Mouse (Mus musculus): ENCODE data around the gene Snd1. TPM values are rescaled to one million over a fixed set of nuclear protein-coding genes. Genes with fewer than 3 reads are reported as not detected.
A peak's percentile ranks its signal among the peaks of the same experiment; 100 is the strongest.

The Snd1 gene
- polyA plus RNA-seq, 1 experiment from 2014 or later: 129 TPM

DNA sequence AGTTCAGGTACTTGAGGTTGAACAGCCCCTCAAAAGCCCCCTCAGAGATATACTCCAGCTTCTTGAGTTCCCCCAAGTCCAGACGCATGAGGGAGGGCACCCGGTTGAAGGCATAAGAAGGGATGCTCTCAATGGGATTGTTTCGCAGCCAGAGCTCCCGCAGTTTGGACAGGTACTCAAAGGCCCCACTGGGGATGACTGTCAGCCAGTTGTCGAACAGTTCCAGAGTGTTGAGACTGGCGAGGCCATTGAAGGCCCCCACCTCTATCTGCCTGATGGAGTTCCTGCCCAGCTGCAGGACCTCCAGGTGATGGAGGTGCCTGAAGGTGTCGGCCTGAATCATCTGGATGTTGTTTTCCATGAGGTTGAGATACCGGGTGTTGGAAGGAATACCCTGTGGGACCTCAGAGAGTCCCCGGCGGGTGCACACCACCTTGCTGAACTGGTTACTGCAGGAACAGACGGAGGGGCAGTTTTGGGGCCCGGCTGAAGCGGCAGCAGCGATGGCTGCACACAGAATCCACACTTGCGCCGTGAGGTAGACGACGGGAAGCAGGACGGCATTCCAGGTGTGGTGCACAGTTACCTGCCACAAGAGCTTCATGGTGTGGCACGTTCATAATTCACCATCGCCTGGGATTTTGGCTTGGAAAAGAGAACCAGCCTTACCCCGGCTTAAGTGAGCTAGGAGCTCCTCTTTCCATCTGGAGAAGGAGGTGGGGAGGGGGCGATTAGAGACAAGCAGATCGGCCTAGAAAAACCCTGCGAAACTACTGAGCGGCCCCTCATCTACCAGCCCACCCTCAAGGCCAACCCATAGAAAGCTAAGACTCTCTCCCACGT, 356.3 kb downstream of the Snd1 start, which contains the start of gene Lrrc4:
TSS of gene Lrrc4 (minus strand) at position 737 of the 843 bp plus-strand sequence.
- H3K36me3 ChIP-seq: 0 out of 2 replicates have a peak, but pooled peaks cover 6% of the 10 kb centered on the region
- H3K4me2 ChIP-seq: peak within 1 kb of the TSS; percentile 90
- no peaks in the 10 kb centered on the region for H3K9me3 ChIP-seq (replicated peaks)
- peaks cover 23% of the 10 kb centered on the region for H3K27me3 ChIP-seq
- ATAC-seq (replicated peaks; ENCODE audit: low FRiP score): no peak
- H3K4me1 ChIP-seq: peaks cover 48% of the 10 kb centered on the region
- WGBS: 38% methylated on average over 27 of the region's 27 CpGs
- peak within 1 kb of the TSS; percentile 65 for H3K4me3 ChIP-seq (replicated peaks)
- H3K9ac ChIP-seq: peak within 1 kb of the TSS; percentile 74
- no peak within 1 kb of the TSS; the same call in 1 of the 2 replicates for H3K27ac ChIP-seq

DNA sequence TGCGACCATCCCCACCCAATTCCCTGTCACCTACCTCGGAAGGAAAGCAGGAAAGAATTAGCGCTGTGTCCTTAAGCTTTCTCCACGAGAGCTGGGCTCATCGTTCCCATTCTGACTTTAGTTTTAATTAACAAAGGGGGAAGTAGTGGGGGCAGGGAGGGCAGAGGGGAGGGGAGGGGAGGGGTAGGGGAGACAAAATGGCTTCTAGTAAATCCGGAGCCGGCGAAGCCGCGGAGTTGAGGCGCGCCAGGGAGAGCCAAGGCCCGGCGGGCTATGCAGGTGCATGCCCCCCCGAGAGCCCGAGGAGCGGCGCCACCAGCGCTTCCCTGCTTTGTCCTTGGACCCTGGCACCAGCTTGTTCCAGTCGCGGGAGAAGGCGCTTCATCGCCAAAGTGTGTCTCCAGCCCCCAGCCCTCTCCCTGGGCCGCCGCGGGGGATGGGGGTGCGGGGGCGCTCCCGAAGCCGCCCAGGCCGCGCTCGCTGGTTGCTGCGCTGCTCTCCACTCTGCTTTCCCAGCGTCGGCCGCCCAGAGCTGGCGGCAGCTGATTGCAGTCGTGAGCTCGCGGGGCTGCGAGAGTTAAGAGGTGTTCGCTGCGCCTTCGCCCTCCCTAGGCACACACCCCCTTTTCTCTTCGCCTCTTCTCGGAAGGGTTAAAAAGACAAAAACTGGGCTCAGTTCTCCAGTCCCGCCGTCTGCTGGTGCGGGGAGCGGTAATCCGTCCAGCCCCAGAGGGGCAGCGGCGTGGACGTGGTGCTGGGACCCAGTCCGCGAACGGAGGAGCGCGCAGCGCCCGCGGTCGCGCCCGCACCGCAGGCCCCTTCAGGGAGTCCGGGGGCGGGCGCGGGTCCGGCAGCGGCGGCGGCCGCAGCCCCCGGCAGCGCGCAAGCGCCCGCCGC, 357.2 kb downstream of the Snd1 start:
- under 1% methylated on average over 81 of the region's 82 CpGs for WGBS
- H3K27me3 ChIP-seq: peaks cover 23% of the 10 kb centered on the region
- H3K4me1 ChIP-seq: peaks cover 41% of the 10 kb centered on the region
- peak overlapping the region; percentile 90 for H3K4me2 ChIP-seq
- ATAC-seq (replicated peaks; ENCODE audit: low FRiP score): peak; percentile 50
- H3K4me3 ChIP-seq (replicated peaks): peak overlapping the region; percentile 65
- 0 out of 2 replicates have a peak, but pooled peaks cover 6% of the 10 kb centered on the region for H3K36me3 ChIP-seq
- H3K27ac ChIP-seq: no peak overlapping the region; the same call in 1 of the 2 replicates
- H3K9ac ChIP-seq: peak overlapping the region; percentile 74
- H3K9me3 ChIP-seq (replicated peaks): no peaks in the 10 kb centered on the region

DNA sequence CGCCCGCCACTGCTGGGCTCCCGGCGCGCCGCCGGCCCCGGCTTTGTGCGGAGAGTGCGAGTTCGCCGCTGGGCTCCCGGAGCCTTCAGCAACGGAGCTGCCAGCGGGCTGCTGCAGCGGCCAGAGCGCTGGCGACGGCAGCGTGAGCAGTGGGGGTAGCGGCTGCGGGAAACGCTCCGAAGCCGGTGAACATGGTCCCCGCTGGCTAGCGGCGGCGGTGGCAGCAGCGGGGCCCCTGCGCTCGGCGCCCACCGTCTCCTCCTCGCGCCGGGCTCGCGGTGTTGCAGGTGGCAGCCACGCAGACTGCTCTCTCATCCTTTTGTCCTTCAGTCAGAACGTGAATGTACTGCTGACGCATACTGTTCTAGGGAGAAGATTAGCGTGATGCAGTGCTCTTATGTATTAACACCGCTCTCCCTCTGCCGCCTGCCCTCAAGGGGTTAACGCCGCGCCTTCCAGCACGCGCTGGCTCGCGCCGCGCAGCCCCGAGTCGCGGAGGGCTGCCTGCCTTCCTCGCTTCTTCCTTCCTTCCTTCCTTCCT, 357.9 kb downstream of the Snd1 start:
- H3K27ac ChIP-seq: no peak overlapping the region
- H3K36me3 ChIP-seq: 0 out of 2 replicates have a peak, but pooled peaks cover 6% of the 10 kb centered on the region
- WGBS: 0% methylated on average over 58 of the region's 58 CpGs
- H3K4me3 ChIP-seq (replicated peaks): peak overlapping the region; percentile 65
- H3K27me3 ChIP-seq: peaks cover 23% of the 10 kb centered on the region
- peak; percentile 64 for ATAC-seq (replicated peaks; ENCODE audit: low FRiP score)
- H3K9ac ChIP-seq: peak overlapping the region; percentile 74
- peaks cover 34% of the 10 kb centered on the region for H3K4me1 ChIP-seq
- H3K9me3 ChIP-seq (replicated peaks): no peaks in the 10 kb centered on the region
- H3K4me2 ChIP-seq: peak overlapping the region; percentile 90

DNA sequence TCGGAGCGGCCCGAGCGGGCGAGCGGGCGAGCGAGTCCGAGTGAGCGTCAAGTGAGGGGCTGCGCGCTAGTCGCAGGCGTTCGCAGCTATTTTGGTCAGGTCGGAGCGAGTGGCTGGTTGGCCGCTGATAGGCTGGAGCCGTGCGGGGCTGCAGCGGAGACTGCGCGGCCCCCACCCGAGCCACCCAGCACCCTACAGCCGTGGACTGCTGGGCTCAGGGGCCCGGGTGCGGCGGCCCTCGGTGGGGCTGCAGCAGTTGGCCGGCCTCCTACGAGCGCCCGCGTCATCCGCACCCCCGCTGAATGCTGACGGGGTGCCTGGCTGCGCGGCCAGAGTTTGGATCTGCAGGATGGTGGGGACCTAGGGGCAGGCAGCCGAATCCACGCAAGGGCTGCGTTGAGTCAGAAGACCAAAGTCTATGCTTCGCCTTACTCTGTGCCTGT, 358.5 kb downstream of the Snd1 start:
- peak overlapping the region; percentile 74 for H3K9ac ChIP-seq
- peak overlapping the region; percentile 65 for H3K4me3 ChIP-seq (replicated peaks)
- WGBS: 1% methylated on average over 34 of the region's 43 CpGs
- 0 out of 2 replicates have a peak, but pooled peaks cover 6% of the 10 kb centered on the region for H3K36me3 ChIP-seq
- H3K4me2 ChIP-seq: peak overlapping the region; percentile 90
- H3K4me1 ChIP-seq: peaks cover 30% of the 10 kb centered on the region
- no peaks in the 10 kb centered on the region for H3K9me3 ChIP-seq (replicated peaks)
- peak overlapping the region; percentile 11; the same call in 1 of the 2 replicates for H3K27ac ChIP-seq
- ATAC-seq (replicated peaks; ENCODE audit: low FRiP score): peak; percentile 78
- peaks cover 23% of the 10 kb centered on the region for H3K27me3 ChIP-seq

DNA sequence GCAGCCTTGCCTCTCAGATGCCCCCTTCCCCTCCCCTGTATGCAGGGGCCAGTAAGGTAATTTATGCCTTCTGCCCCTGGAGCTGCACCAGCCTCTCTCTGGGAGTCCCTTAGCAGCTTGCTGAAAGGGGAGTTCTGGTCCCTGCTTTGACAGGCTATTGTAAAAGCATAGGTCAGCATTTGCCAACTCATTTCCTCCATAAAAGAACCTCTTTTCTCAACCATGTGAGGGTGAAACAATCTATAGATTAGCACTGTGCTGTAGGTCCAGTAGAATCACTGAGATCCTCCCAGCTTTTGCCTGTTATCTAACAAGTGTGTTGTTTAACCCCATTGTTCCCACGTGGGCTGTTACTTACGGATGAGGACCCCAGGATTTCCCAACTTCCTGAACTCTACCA, 359.1 kb downstream of the Snd1 start:
- Histone ChIP-seq H3K27ac (no peak overlapping the region), H3K4me1 (peaks cover 26% of the 10 kb centered on the region), H3K27me3 (peaks cover 23% of the 10 kb centered on the region), H3K4me3 (replicated peaks) (peak overlapping the region; percentile 65; the same call in 1 of the 2 replicates), H3K4me2 (peak overlapping the region; percentile 90), H3K9ac (no peak overlapping the region), H3K36me3 (0 out of 2 replicates have a peak, but pooled peaks cover 6% of the 10 kb centered on the region), H3K9me3 (replicated peaks) (no peaks in the 10 kb centered on the region)
- no peak for ATAC-seq (replicated peaks; ENCODE audit: low FRiP score)
- 59% methylated on average over 2 of the region's 2 CpGs for WGBS

DNA sequence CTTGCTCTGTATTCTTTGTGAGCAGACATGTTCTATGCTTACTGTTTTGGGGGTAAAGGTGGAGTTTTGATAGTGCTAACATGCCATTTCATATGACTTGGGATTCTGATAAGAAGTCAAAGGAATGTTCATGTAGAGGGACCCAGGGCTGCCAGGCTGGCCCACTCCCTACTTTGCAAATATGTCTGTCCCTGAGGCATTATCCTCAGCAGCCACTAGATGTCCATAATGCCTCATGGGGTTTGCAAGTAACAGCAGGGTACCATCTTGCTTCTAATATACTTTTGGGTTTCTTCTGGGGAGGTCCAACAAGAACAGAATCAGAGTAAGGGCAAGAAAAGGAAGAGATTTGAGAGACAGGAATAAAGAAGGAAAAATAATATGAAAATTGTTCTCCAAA, 361.7 kb downstream of the Snd1 start:
- Histone ChIP-seq H3K36me3 (no peaks in the 10 kb centered on the region), H3K4me2 (no peak overlapping the region), H3K4me3 (replicated peaks) (no peak overlapping the region), H3K27me3 (0 out of 2 replicates have a peak, but pooled peaks cover 6% of the 10 kb centered on the region), H3K27ac (no peak overlapping the region), H3K9me3 (replicated peaks) (no peaks in the 10 kb centered on the region), H3K4me1 (peaks cover 19% of the 10 kb centered on the region), H3K9ac (no peak overlapping the region)
- ATAC-seq (replicated peaks; ENCODE audit: low FRiP score): no peak

DNA sequence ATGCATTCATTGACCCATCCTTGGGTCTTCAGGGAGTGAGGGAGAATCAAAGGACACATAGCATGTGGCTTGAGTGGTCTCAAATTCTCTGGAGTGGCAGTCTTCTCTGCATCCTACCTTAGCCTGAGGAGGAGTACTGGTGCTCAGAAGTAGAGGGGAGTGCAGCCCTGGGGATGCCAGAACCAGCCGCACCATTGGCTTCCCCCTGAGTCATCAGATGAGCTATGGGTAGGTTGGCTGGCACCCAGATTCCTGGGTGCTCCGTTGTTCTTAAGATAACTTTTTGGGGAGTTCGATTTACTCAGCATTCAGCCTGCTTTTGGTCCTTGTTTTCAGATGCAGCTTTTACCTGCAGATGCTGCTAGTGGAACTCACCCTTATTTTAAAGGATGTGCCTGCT, 366.6 kb downstream of the Snd1 start:
- Histone ChIP-seq H3K27me3 (no peaks in the 10 kb centered on the region), H3K27ac (no peak overlapping the region), H3K9me3 (replicated peaks) (no peaks in the 10 kb centered on the region), H3K4me2 (no peak overlapping the region), H3K4me3 (replicated peaks) (no peak overlapping the region), H3K4me1 (peaks cover 7% of the 10 kb centered on the region), H3K36me3 (no peaks in the 10 kb centered on the region), H3K9ac (no peak overlapping the region)
- ATAC-seq (replicated peaks; ENCODE audit: low FRiP score): no peak
- WGBS: 82% methylated on average over 3 of the region's 3 CpGs

DNA sequence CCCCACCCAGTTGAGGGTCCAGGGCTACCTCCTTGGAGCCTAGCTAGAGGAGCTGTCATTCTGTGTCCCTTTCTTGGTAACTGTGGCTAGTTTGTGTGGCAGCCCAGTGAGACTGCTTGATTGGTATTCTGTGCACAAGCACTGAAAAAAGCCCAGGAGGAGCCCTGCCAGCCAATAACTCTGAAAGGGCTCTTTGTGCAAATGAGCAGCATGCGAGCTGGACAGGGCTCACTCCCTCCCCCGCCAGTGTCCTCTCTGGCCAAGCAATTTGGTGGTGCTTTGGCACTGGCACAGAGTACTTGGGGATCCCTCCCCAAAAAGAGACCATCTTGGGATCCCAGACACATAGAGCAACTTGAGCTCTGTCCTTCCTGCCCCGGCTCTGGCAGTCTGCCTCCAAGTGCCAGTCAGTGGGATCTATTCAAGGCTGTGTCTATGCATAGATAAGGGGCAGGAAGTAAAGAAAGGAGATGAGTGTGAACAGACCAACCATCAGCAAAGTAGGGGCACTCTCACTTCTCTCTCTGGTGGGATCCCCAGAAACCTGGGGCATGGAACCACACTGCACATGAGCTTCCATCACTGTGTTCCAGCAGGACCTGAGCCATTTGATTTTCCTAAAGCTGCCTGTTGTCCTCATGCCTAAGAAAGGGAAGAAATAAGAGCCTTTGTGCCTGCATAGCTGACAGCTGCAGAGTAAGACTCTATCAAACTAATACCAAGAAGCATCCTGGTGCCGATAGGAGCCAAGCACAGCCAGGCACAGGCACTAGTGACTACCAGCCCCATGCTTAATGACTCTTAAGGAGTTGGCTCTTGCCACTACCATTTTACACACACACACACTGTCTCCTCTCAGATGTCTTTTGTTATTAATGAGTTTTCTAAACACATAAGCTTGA, 367.7 kb downstream of the Snd1 start:
- Histone ChIP-seq H3K4me1 (peaks cover 10% of the 10 kb centered on the region), H3K36me3 (no peaks in the 10 kb centered on the region), H3K27me3 (no peaks in the 10 kb centered on the region), H3K9me3 (replicated peaks) (no peaks in the 10 kb centered on the region), H3K4me2 (no peak overlapping the region), H3K27ac (no peak overlapping the region), H3K4me3 (replicated peaks) (no peak overlapping the region), H3K9ac (no peak overlapping the region)
- no peak for ATAC-seq (replicated peaks; ENCODE audit: low FRiP score)
- WGBS: 78% methylated on average over 4 of the region's 4 CpGs

DNA sequence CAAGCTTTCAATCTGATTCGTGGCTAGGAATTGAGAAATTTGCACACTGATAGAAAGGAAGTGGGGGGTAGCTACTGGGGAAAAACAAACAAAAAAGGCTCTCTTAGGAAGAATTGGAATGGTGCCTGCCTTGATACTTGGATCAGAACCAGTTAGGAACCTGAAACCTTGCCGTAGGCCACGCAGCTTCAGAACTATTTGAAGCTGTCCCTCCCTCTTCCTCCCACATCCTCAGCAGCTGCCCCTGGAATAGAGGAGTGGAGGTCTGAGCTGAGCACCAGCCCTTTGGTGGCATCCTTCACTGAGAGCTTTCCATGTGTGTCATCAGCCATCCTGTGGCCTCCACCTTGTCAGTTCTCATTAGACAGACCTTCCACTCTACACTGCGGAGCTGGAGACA, 370.7 kb downstream of the Snd1 start:
- no peak overlapping the region for H3K4me2 ChIP-seq
- ATAC-seq (replicated peaks; ENCODE audit: low FRiP score): no peak
- H3K4me3 ChIP-seq (replicated peaks): no peak overlapping the region
- 37% methylated on average over 4 of the region's 4 CpGs for WGBS
- no peaks in the 10 kb centered on the region for H3K9me3 ChIP-seq (replicated peaks)
- peaks cover 32% of the 10 kb centered on the region for H3K4me1 ChIP-seq
- no peaks in the 10 kb centered on the region for H3K36me3 ChIP-seq
- H3K27ac ChIP-seq: no peak overlapping the region
- H3K9ac ChIP-seq: no peak overlapping the region
- H3K27me3 ChIP-seq: no peaks in the 10 kb centered on the region

DNA sequence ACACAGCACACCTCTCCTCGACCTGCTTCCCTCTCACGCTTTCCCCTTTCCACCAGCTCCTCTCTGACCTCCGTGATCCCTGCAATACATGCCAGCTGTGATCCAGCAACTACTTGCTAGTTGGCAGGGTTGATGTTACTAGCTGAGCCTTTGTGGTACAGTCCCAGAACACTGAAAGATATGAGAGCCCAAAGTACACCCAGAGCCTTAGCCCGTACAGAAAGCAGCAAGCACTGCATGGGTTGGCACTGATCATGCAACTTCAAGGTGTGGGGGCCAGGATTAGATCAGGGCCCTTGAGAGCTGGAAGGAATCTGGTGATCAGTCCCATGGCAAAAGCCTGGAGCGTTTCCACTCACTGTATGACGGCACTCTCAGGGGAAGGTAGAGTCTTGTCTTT, 372.7 kb downstream of the Snd1 start:
- H3K36me3 ChIP-seq: no peaks in the 10 kb centered on the region
- H3K4me1 ChIP-seq: peaks cover 32% of the 10 kb centered on the region
- H3K4me3 ChIP-seq (replicated peaks): no peak overlapping the region
- no peak for ATAC-seq (replicated peaks; ENCODE audit: low FRiP score)
- no peaks in the 10 kb centered on the region for H3K9me3 ChIP-seq (replicated peaks)
- no peak overlapping the region for H3K9ac ChIP-seq
- 55% methylated on average over 6 of the region's 6 CpGs for WGBS
- no peaks in the 10 kb centered on the region for H3K27me3 ChIP-seq
- no peak overlapping the region for H3K4me2 ChIP-seq
- H3K27ac ChIP-seq: peak overlapping the region; percentile 3; the same call in 1 of the 2 replicates

DNA sequence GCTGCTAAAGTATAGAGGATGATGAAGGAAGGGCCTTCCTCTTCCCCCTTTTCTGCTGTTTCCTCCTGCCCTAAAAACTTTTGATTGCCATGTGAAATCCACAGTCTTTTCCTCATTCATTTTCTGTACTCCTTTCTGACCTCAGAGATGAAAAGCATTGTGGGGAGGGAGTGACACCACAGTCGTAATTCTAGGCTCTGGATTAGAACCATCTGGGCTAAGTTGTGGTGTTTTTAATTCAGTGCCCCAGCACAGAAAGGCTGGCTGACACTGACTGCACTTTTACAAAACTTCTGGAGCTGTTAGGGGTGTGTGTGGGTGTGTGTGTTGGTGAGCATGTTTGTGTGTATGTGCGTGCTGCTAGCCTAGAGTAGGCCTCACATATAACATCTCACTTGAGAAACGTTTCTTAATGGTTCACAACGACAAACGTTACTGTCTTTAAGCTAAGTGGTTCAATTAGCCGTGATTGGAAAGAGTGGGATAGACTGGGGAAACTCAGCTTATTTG, 373.4 kb downstream of the Snd1 start:
- Histone ChIP-seq H3K4me2 (no peak overlapping the region), H3K4me3 (replicated peaks) (no peak overlapping the region), H3K27ac (peak overlapping the region; percentile 3; the same call in 1 of the 2 replicates), H3K27me3 (no peaks in the 10 kb centered on the region), H3K36me3 (no peaks in the 10 kb centered on the region), H3K9ac (no peak overlapping the region), H3K4me1 (peaks cover 35% of the 10 kb centered on the region), H3K9me3 (replicated peaks) (no peaks in the 10 kb centered on the region)
- ATAC-seq (replicated peaks; ENCODE audit: low FRiP score): no peak
- 40% methylated on average over 6 of the region's 6 CpGs for WGBS

All from kidney, embryonic 15.5 days (tissue).